Mouse (Mus musculus) heart, adult 2 months (tissue): ENCODE measurements around the gene Rpl27. TPM values are rescaled to one million over a fixed set of nuclear protein-coding genes. Genes with fewer than 3 reads are reported as not detected.
"Not testable (repeated sequence)": the region's sequence is repeated elsewhere in the genome, so short reads cannot be mapped to it uniquely, and the experiment has no call there.

Source experiments
- DNase-seq, 2 experiments: peaks; one replicate each; pipeline ENCODE4 v3.0.0; 2021
- H3K27ac ChIP-seq: fragments of 200-600 bp; 2 replicates; pipeline ENCODE4 v1.8.1; 2022
- H3K27me3 ChIP-seq: fragments of 200-500 bp; 2 replicates; pipeline ENCODE4 v1.6.1; 2012; ENCODE audit warnings: mild to moderate bottlenecking, low read length, inconsistent platforms, mixed read lengths; ENCODE audit not compliant: control insufficient read depth, insufficient read depth
- H3K36me3 ChIP-seq: fragments of 200-500 bp; 2 replicates; pipeline ENCODE4 v1.6.1; 2012; ENCODE audit warnings: low read length, inconsistent platforms; ENCODE audit not compliant: control insufficient read depth, insufficient read depth
- H3K4me1 ChIP-seq: fragments of 200-500 bp; 2 replicates; pipeline ENCODE4 v1.6.1; 2011; ENCODE audit warnings: low read length; ENCODE audit not compliant: control insufficient read depth, insufficient read depth
- H3K4me3 ChIP-seq: fragments of 200-600 bp; 2 replicates; pipeline ENCODE4 v1.8.1; 2022
- H3K79me2 ChIP-seq: fragments of 200-500 bp; replicated peaks from 2 replicates; pipeline ENCODE4 v1.6.1; 2012; ENCODE audit warnings: mild to moderate bottlenecking, inconsistent platforms, low read length, moderate library complexity, mixed read lengths; ENCODE audit not compliant: control insufficient read depth, insufficient read depth
- H3K9ac ChIP-seq: fragments of 200-500 bp; 2 replicates; pipeline ENCODE4 v1.6.1; 2012; ENCODE audit warnings: low read depth, mild to moderate bottlenecking, control low read depth, inconsistent platforms, low read length, mixed read lengths
- CTCF ChIP-seq: fragments of 200-600 bp; IDR thresholded peaks from 2 replicates; pipeline ENCODE4 v1.8.1; 2022; ENCODE audit warnings: antibody characterized with exemption, mild to moderate bottlenecking, moderate library complexity
- EP300 ChIP-seq: fragments of 200-500 bp; IDR thresholded peaks from 2 replicates; pipeline ENCODE4 v1.6.1; 2011; ENCODE audit warnings: low read depth, low read length, control low read depth; ENCODE audit not compliant: insufficient read depth
- POLR2A ChIP-seq: fragments of 200-500 bp; IDR thresholded peaks from 2 replicates; pipeline ENCODE4 v1.6.1; 2011; ENCODE audit warnings: mild to moderate bottlenecking, low read depth, low read length, control low read depth; ENCODE audit not compliant: insufficient read depth
- WGBS: fragments of 180-500 bp; shearing (Covaris S2); methylation state at CpG from one replicate; pipeline ENCODE4 v1.1.7; 2018; 5-methylcytosine and 5-hydroxymethylcytosine counted together
- intact Hi-C: fragments of 180-260 bp; cut with DNase I; formaldehyde crosslinking; loops from one replicate; pipeline ENCODE4 v1.15.1; 2025
- polyA plus RNA-seq: library from polyadenylated mRNA; depleted of rRNA; stranded (reverse); fragments of >200 nt; gene quantifications from 2 replicates; pipeline ENCODE4 v1.2.3, GENCODE M21; 2012
- total RNA-seq, 2 experiments: library from RNA; stranded (reverse); gene quantifications; 2 replicates each; pipeline ENCODE4 v1.2.3; 2021

Gene Rpl27
- total and polyA plus RNA-seq, 3 experiments, result 38.3 to 242 (median 48.4) TPM

DNA sequence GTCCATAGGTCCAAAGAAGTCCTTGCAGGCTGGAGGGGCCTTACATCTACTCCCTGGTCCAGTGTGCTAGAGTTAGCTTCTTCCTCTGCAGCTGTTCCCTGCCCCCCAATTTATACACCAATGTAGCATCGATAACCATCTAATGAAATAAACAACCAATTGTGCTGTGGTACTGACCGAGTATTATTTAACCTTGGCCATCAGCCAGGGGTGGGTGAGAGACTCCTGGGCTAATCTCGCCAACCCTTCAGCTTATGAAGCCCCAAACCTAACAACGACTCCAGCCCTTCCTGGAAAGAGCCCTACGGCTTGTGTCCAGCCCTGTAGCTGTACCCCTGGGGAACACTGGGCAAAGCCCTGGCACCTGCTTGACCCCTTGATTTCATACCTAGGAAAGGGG lies 32.2 kb downstream of the Rpl27 start:
- H3K79me2 ChIP-seq, result no peaks in the 10 kb centered on the region
- 64% methylated on average over 5 of the region's 5 CpGs for WGBS
- no peak for DNase-seq
- no peak overlapping the region for H3K27ac ChIP-seq
- H3K36me3 ChIP-seq, result no peaks in the 10 kb centered on the region
- no peak overlapping the region for H3K9ac ChIP-seq
- H3K4me3 ChIP-seq, result no peak overlapping the region
- TF ChIP-seq CTCF (no peak), EP300 (no peak), POLR2A (no peak)
- intact Hi-C loops, result no loop called here
- no peaks in the 10 kb centered on the region for H3K27me3 ChIP-seq
- H3K4me1 ChIP-seq, result no peaks in the 10 kb centered on the region

DNA sequence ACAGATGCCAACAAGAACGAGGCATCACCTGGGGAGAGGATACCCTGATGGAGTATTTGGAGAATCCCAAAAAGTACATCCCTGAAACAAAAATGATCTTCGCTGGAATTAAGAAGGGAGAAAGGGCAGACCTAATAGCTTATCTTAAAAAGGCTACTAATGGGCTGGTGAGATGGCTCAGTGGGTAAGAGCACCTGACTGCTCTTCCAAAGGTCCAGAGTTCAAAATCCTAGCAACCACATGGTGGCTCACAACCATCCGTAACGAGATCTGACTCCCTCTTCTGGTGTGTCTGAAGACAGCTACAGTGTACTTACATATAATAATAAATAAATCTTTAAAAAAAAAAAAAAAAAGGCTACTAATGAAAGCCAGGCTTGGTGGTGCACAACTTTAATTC lies 34.3 kb downstream of the Rpl27 start:
- H3K27ac ChIP-seq, H3K4me3 ChIP-seq, intact Hi-C loops, H3K27me3 ChIP-seq, H3K9ac ChIP-seq, H3K4me1 ChIP-seq, H3K36me3 ChIP-seq, H3K79me2 ChIP-seq, DNase-seq: not testable (repeated sequence)
- 97% methylated on average over 4 of the region's 4 CpGs for WGBS

DNA sequence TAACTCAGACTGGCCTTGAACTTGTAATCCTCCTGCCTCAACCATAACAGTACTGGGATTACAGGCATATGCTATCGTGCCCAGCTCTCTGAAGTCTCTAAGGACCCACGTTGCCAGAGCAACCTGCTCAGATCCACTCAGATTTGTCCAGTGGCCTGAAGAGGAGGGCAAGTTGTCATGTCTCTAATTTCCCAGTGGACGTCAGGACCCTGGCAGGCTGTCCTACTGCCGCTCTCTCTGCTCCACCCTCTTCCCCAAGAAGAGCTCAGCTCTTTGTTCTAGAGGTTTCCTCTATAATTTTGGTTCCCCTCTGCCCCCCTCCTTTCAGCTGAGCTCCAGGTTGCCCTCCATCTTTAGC lies 35.1 kb downstream of the Rpl27 start:
- Histone ChIP-seq H3K4me3 (no peak overlapping the region), H3K27ac (no peak overlapping the region), H3K27me3 (no peaks in the 10 kb centered on the region), H3K9ac (no peak overlapping the region), H3K79me2 (no peaks in the 10 kb centered on the region), H3K36me3 (no peaks in the 10 kb centered on the region), H3K4me1 (no peaks in the 10 kb centered on the region)
- no peak for DNase-seq
- WGBS, result 42% methylated on average over 4 of the region's 4 CpGs
- TF ChIP-seq POLR2A (no peak), EP300 (no peak), CTCF (no peak)
- intact Hi-C loops, result no loop called here

DNA sequence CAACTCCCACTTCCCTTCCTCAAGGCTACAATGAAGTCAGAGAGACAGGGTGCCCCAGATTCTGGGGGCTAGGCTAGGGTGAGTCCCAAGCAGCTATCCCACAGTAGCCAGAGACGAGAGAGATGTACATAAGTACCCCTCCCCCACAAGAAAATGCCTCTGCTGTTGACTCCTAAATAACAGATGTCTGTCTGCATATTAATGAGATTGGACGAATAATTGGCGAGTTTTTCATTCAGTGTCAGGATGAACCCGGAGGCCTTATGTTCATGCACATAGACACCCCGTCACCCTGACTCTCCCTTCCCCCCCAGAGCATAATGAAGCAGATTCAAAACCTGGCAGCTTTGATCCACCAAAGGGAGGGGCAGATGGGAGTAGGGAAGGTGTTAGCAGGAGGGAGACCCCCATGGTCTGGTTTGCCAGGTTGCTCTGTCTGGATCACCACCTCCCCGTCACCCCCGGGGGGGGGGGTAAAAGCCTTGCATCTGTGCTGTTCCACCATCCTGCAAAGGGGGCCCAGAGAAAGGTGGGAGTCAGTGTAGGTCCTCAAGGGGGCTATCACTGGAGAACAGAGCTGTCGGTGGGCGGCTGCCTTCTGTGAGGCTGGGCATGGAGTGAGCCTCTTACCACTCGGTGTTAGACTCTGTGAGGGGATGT lies 35.6 kb downstream of the Rpl27 start:
- no peaks in the 10 kb centered on the region for H3K79me2 ChIP-seq
- 78% methylated on average over 10 of the region's 10 CpGs for WGBS
- no peaks in the 10 kb centered on the region for H3K27me3 ChIP-seq
- H3K9ac ChIP-seq, result no peak overlapping the region
- no peak overlapping the region for H3K27ac ChIP-seq
- no peaks in the 10 kb centered on the region for H3K4me1 ChIP-seq
- intact Hi-C loops, result no loop called here
- H3K4me3 ChIP-seq, result no peak overlapping the region
- no peak for TF ChIP-seq POLR2A
- no peak for DNase-seq
- no peaks in the 10 kb centered on the region for H3K36me3 ChIP-seq

DNA sequence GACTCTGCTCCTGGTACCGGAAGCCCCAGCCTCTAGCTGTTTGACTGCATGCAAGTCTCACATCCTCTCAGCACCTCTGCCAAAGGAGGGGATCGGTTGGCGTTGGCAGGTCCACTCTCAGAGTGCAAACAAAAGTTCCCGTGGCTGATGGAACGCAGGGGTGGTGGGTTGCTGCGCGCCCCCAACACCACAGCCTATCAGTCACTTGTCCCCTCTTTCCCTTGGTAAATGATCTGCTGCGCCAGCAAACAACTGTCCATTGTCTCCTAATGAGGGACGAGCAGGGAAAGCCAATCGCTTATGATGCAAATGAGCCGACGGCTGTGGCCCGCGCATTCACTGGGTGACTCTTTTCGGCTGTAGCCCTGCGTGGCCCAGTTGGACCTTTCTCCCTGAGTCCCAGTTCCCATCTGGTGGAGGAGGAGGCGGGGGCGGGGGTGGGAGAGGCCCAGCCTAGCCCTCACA lies 37.1 kb downstream of the Rpl27 start:
- Histone ChIP-seq H3K9ac (no peak overlapping the region), H3K36me3 (no peaks in the 10 kb centered on the region), H3K79me2 (no peaks in the 10 kb centered on the region), H3K27me3 (no peaks in the 10 kb centered on the region), H3K4me1 (no peaks in the 10 kb centered on the region), H3K27ac (no peak overlapping the region), H3K4me3 (no peak overlapping the region)
- 24% methylated on average over 18 of the region's 18 CpGs for WGBS
- TF ChIP-seq POLR2A (no peak), EP300 (no peak), CTCF (no peak)
- intact Hi-C loops, result no loop called here
- no peak for DNase-seq

DNA sequence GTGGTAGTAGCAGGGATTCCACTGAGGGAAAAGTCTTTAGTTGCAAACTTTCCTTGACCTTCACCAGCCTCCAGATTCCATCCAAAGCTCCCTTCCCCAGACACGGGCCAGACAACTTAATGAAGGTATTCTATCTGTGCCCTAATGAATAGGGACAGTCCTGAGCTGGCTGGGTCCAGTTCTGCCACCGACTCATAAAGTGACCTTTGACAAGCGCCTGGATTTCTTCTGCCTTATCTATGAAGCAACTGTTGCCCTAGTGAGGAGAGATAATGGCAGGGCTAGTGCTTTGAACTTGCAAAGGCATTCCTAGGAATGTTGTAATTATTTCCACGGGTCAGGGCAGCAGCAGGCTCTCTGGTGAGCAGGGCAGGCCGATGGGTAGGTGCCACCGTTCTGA lies 38.8 kb downstream of the Rpl27 start:
- TF ChIP-seq POLR2A, result no peak
- no peak for TF ChIP-seq CTCF
- no peak for TF ChIP-seq EP300
- Histone ChIP-seq H3K4me1 (no peaks in the 10 kb centered on the region), H3K79me2 (no peaks in the 10 kb centered on the region), H3K9ac (no peak overlapping the region), H3K36me3 (no peaks in the 10 kb centered on the region), H3K4me3 (no peak overlapping the region), H3K27ac (no peak overlapping the region), H3K27me3 (no peaks in the 10 kb centered on the region)
- WGBS, result 24% methylated on average over 6 of the region's 6 CpGs
- intact Hi-C loops, result no loop called here
- no peak for DNase-seq
